Mouse (Mus musculus) liver, embryonic 12.5 days (tissue): Measurements from ENCODE around the gene Pom121. TPM values are rescaled to one million over a fixed set of nuclear protein-coding genes. Genes with fewer than 3 reads are reported as not detected.

Source experiments
- ATAC-seq: fragments of 200-750 bp; cut with Nextera tagmentation; 2 replicates; pipeline ENCODE4 v1.8.0; 2017; ENCODE audit warnings: moderate number of reproducible peaks, mild to moderate bottlenecking, moderate library complexity
- H3K27ac ChIP-seq: fragments of 300-500 bp; sonication (generic); 2 replicates; pipeline ENCODE4 v1.5.1; 2016; ENCODE audit warnings: mild to moderate bottlenecking
- H3K27me3 ChIP-seq: fragments of 300-500 bp; sonication (generic); replicated peaks from 2 replicates; pipeline ENCODE4 v1.6.1; 2016; ENCODE audit warnings: mild to moderate bottlenecking, moderate library complexity
- H3K36me3 ChIP-seq: fragments of 300-500 bp; sonication (generic); 2 replicates; pipeline ENCODE4 v1.6.1; 2016; ENCODE audit warnings: mild to moderate bottlenecking, moderate library complexity
- H3K4me1 ChIP-seq: fragments of 300-500 bp; sonication (generic); 2 replicates; pipeline ENCODE4 v1.6.1; 2016
- H3K4me2 ChIP-seq: fragments of 300-500 bp; sonication (generic); 2 replicates; pipeline ENCODE4 v1.6.1; 2016; ENCODE audit warnings: mild to moderate bottlenecking, moderate library complexity
- H3K4me3 ChIP-seq: fragments of 300-500 bp; sonication (generic); 2 replicates; pipeline ENCODE4 v1.5.1; 2016; ENCODE audit warnings: mild to moderate bottlenecking, moderate library complexity
- H3K9ac ChIP-seq: fragments of 300-500 bp; sonication (generic); 2 replicates; pipeline ENCODE4 v1.6.1; 2016; ENCODE audit warnings: mild to moderate bottlenecking, moderate library complexity
- H3K9me3 ChIP-seq: fragments of 300-500 bp; sonication (generic); replicated peaks from 2 replicates; pipeline ENCODE4 v1.6.1; 2016; ENCODE audit warnings: mild to moderate bottlenecking, moderate library complexity
- WGBS: fragments of 180-500 bp; shearing (Covaris S2); methylation state at CpG from one replicate; pipeline ENCODE4 v1.1.7; 2016; ENCODE audit not compliant: insufficient replicate concordance; 5-methylcytosine and 5-hydroxymethylcytosine counted together
- microRNA-seq: library from miRNA; unstranded; fragments of <30 nt; microRNA quantifications from one replicate; pipeline ENCODE4, GENCODE M21; 2017
- polyA plus RNA-seq: library from polyadenylated mRNA; unstranded; fragments of >200 nt; fragmentation: Nextera tagmentation; extraction: Ambion mirVana; gene quantifications from 2 replicates; pipeline ENCODE4 v1.2.1, GENCODE M21; 2016

Pom121 gene
- polyA plus RNA-seq, 1 experiment from 2014 or later, result 12.2 TPM

- no peak overlapping the region for H3K4me3 ChIP-seq
- no peak for ATAC-seq
- no peak overlapping the region for H3K4me2 ChIP-seq
- H3K36me3 ChIP-seq, result no peaks in the 10 kb centered on the region
- H3K27ac ChIP-seq, result no peak overlapping the region
- H3K9ac ChIP-seq, result no peak overlapping the region
- H3K9me3 ChIP-seq, result no peaks in the 10 kb centered on the region
- WGBS, result 59% methylated on average over 3 of the region's 3 CpGs
- H3K27me3 ChIP-seq, result 0 out of 2 replicates have a peak, but pooled peaks cover 4% of the 10 kb centered on the region
- no peaks in the 10 kb centered on the region for H3K4me1 ChIP-seq
Measured at GRCm38 (mm10) chr5:135337575-135337974, 56.8 kb downstream of the Pom121 start.

GRCm38 (mm10) chr5:135331161-135331560 is 63.2 kb downstream of the Pom121 start:
- Histone ChIP-seq H3K36me3 (no peaks in the 10 kb centered on the region), H3K9me3 (no peaks in the 10 kb centered on the region), H3K4me2 (no peak overlapping the region), H3K9ac (no peak overlapping the region), H3K27me3 (no peaks in the 10 kb centered on the region), H3K4me3 (no peak overlapping the region), H3K27ac (no peak overlapping the region), H3K4me1 (no peaks in the 10 kb centered on the region)
- ATAC-seq, result no peak
- WGBS, result 61% methylated on average over 6 of the region's 6 CpGs

GRCm38 (mm10) chr5:135330201-135330600 is 64.1 kb downstream of the Pom121 start:
- H3K27me3 ChIP-seq, result no peaks in the 10 kb centered on the region
- no peaks in the 10 kb centered on the region for H3K36me3 ChIP-seq
- WGBS, result 62% methylated on average over 5 of the region's 5 CpGs
- H3K9me3 ChIP-seq, result no peaks in the 10 kb centered on the region
- no peak for ATAC-seq
- no peaks in the 10 kb centered on the region for H3K4me1 ChIP-seq
- H3K4me3 ChIP-seq, result no peak overlapping the region
- H3K4me2 ChIP-seq, result no peak overlapping the region
- no peak overlapping the region for H3K27ac ChIP-seq
- H3K9ac ChIP-seq, result no peak overlapping the region

- no peaks in the 10 kb centered on the region for H3K36me3 ChIP-seq
- no peaks in the 10 kb centered on the region for H3K9me3 ChIP-seq
- H3K9ac ChIP-seq, result no peak overlapping the region
- H3K4me2 ChIP-seq, result no peak overlapping the region
- no peak overlapping the region for H3K4me3 ChIP-seq
- ATAC-seq, result no peak
- no peaks in the 10 kb centered on the region for H3K4me1 ChIP-seq
- no peaks in the 10 kb centered on the region for H3K27me3 ChIP-seq
- WGBS, result 50% methylated on average over 4 of the region's 4 CpGs
- H3K27ac ChIP-seq, result no peak overlapping the region
Measured at GRCm38 (mm10) chr5:135329471-135329870, 64.9 kb downstream of the Pom121 start.

Small RNA genes within 50 kb of the gene (microRNA-seq; reads per million reads assigned to microRNA genes)
- 2.1 reads per million for gene Mir7033

Other genes starting within 250 kb of the Pom121 start
- gene Tbl2, start 244.9 kb downstream of the Pom121 start, polyA plus RNA-seq, result 17.1 and 18.9 TPM in 2 replicates
- gene Bcl7b, start 226.3 kb downstream of the Pom121 start, polyA plus RNA-seq, result 38.2 and 44.3 TPM in 2 replicates
- gene Baz1b, start 207.3 kb downstream of the Pom121 start, polyA plus RNA-seq, result 35.2 and 37.6 TPM in 2 replicates
- gene Fzd9, start 143.3 kb downstream of the Pom121 start, polyA plus RNA-seq, result 0.58 and 0.74 TPM in 2 replicates
- gene Fkbp6, start 44.5 kb downstream of the Pom121 start, polyA plus RNA-seq, result 0.13 and 0.26 TPM in 2 replicates
- not detected in 2 replicates for gene Trim50, start 41.3 kb downstream of the Pom121 start, polyA plus RNA-seq
- 30.9 and 33.6 TPM in 2 replicates for gene Nsun5, start 24.6 kb downstream of the Pom121 start, polyA plus RNA-seq
- 8.0 and 8.1 TPM in 2 replicates for gene Hip1, start 150.6 kb upstream of the Pom121 start, polyA plus RNA-seq
- gene Ccl26, start 169.0 kb upstream of the Pom121 start, polyA plus RNA-seq, result not detected in 2 replicates
- gene Ccl24, start 178.5 kb upstream of the Pom121 start, polyA plus RNA-seq, result 9.8 and 10.2 TPM in 2 replicates
- 15.8 and 17.3 TPM in 2 replicates for gene Rhbdd2, start 238.1 kb upstream of the Pom121 start, polyA plus RNA-seq